In genomic region chr14:25406059-25406458, GRCm38 (mm10) we compare ENCODE assay signal across 21 mouse cellular contexts. TPM values are rescaled to one million over a fixed set of nuclear protein-coding genes. Genes with fewer than 3 reads are reported as not detected.
A peak's percentile ranks its signal among the peaks of the same experiment; 100 is the strongest.
DNase-seq lines count a peak whose midpoint lies in the region; ATAC-seq lines count a peak whose summit lies in the region.
"Had no signal": no experiment of that assay in that cellular context is flagged by ENCODE, and none has a peak within 500 bp of the region (broad histone marks: within the 10 kb centered on the region; RNA-seq: fewer than 3 reads in every experiment).

No protein-coding gene starts in this region.

- H3K27me3 ChIP-seq in forebrain, embryonic 10.5 days (ENCODE audit: poor library complexity, severe bottlenecking) = peaks cover 22% of the 10 kb centered on the region
- no peaks in the 10 kb centered on the region for H3K27me3 ChIP-seq in forebrain, embryonic 15.5 days
- no peaks in the 10 kb centered on the region for H3K27me3 ChIP-seq in kidney, embryonic 15.5 days

- H3K4me1 ChIP-seq in forebrain, embryonic 10.5 days = peaks cover 33% of the 10 kb centered on the region
- peaks cover 6% of the 10 kb centered on the region for H3K4me1 ChIP-seq in forebrain, embryonic 15.5 days
- peaks cover 34% of the 10 kb centered on the region for H3K4me1 ChIP-seq in kidney, embryonic 15.5 days
- H3K4me1 ChIP-seq: hindbrain, embryonic 15.5 days had no signal

- no peak overlapping the region for H3K4me3 ChIP-seq in forebrain, embryonic 10.5 days
- H3K4me3 ChIP-seq in forebrain, embryonic 15.5 days = no peak overlapping the region
- no peak overlapping the region for H3K4me3 ChIP-seq in kidney, embryonic 15.5 days (replicated peaks)
- H3K4me3 ChIP-seq: heart, adult 2 months; hindbrain, embryonic 12.5 days; hindbrain, embryonic 15.5 days had no signal

- ATAC-seq in forebrain, embryonic 15.5 days (replicated peaks) = no peak
- ATAC-seq in kidney, embryonic 15.5 days (replicated peaks; ENCODE audit: low FRiP score) = peak; percentile 69
- ATAC-seq: activated CD4-positive, CD25-positive, alpha-beta regulatory T cell, adult 4 months; forebrain, embryonic 14.5 days had no signal

- no peaks in the 10 kb centered on the region for H3K36me3 ChIP-seq in forebrain, embryonic 10.5 days (replicated peaks)
- no peaks in the 10 kb centered on the region for H3K36me3 ChIP-seq in forebrain, embryonic 15.5 days
- H3K36me3 ChIP-seq in kidney, embryonic 15.5 days = no peaks in the 10 kb centered on the region
- H3K36me3 ChIP-seq: hindbrain, embryonic 12.5 days; hindbrain, embryonic 15.5 days had no signal

- WGBS in forebrain, embryonic 10.5 days = 92% methylated on average over 3 of the region's 3 CpGs
- WGBS in forebrain, embryonic 15.5 days = 98% methylated on average over 3 of the region's 3 CpGs
- 53% methylated on average over 3 of the region's 3 CpGs for WGBS in kidney, embryonic 15.5 days

- 0 out of 2 replicates have a peak overlapping the region, but pooled peaks have one; percentile 32 for H3K27ac ChIP-seq in forebrain, embryonic 10.5 days
- no peak overlapping the region for H3K27ac ChIP-seq in forebrain, embryonic 15.5 days (replicated peaks)
- H3K27ac ChIP-seq in kidney, embryonic 15.5 days = no peak overlapping the region
- H3K27ac ChIP-seq: heart, adult 2 months; hindbrain, embryonic 12.5 days; hindbrain, embryonic 15.5 days had no signal

- H3K4me2 ChIP-seq in forebrain, embryonic 15.5 days (replicated peaks) = no peak overlapping the region
- H3K4me2 ChIP-seq in kidney, embryonic 15.5 days = no peak overlapping the region
- H3K4me2 ChIP-seq: heart, embryonic 11.5 days; hindbrain, embryonic 12.5 days; hindbrain, embryonic 15.5 days had no signal

- no peaks in the 10 kb centered on the region for H3K9me3 ChIP-seq in forebrain, embryonic 10.5 days
- no peaks in the 10 kb centered on the region for H3K9me3 ChIP-seq in forebrain, embryonic 15.5 days
- H3K9me3 ChIP-seq in kidney, embryonic 15.5 days (replicated peaks) = no peaks in the 10 kb centered on the region
- H3K9me3 ChIP-seq: hindbrain, embryonic 12.5 days; hindbrain, embryonic 15.5 days had no signal

- H3K9ac ChIP-seq in forebrain, embryonic 15.5 days (replicated peaks) = no peak overlapping the region
- H3K9ac ChIP-seq in kidney, embryonic 15.5 days = no peak overlapping the region
- H3K9ac ChIP-seq: hindbrain, embryonic 12.5 days; hindbrain, embryonic 15.5 days had no signal

- DNase-seq in forebrain, embryonic 10.5 days (ENCODE audit: extremely low spot score, low spot score) = no peak
- DNase-seq in kidney, postnatal 14 days = no peak
- peak; percentile 26 to 51 for DNase-seq in kidney, postnatal 4 days
- no peak for DNase-seq in kidney, adult 9 months
- no peak for DNase-seq in layer of hippocampus, adult 11-12 months (ENCODE audit: low spot score)
- DNase-seq: adrenal gland, adult 8-10 months; adrenal gland, postnatal 25 days; cerebellum, adult 11-12 months; cerebellum, adult 8-10 months; cerebellum, postnatal 10 days; cerebellum, postnatal 36 days; embryo, embryonic 11 days; gastrocnemius, postnatal 25 days; heart, adult 2 months had no signal

RNA-seq across cellular contexts. Expression of gene Zmiz1, which starts 52.9 kb away (rescaled TPM):
- 38.8 and 42.5 TPM in 2 replicates for polyA plus RNA-seq in forebrain, embryonic 10.5 days (2016; fragmentation: Nextera tagmentation; extraction: Ambion mirVana)
- polyA plus RNA-seq in forebrain, embryonic 15.5 days (2015; fragmentation: Nextera tagmentation; extraction: Ambion mirVana) = 57.5 and 63.9 TPM in 2 replicates
- 41.8 and 47.3 TPM in 2 replicates for polyA plus RNA-seq in kidney, embryonic 15.5 days (2015; fragmentation: Nextera tagmentation; extraction: Ambion mirVana)

Comparison
In these comparisons a context has a peak if more than half of its experiments do, and no peak if none do; other contexts are left out.
1. DNase-seq: peak in kidney, postnatal 4 days (2 of 2); none in forebrain, embryonic 10.5 days (single experiment), kidney, postnatal 14 days (single experiment), kidney, adult 9 months (single experiment) and layer of hippocampus, adult 11-12 months (single experiment).